In genomic region chr12:79750253-79751125, GRCm38 (mm10) we compare ENCODE assay signal across 8 mouse cellular contexts.
DNase-seq lines count a peak whose midpoint lies in the region; TF ChIP-seq lines count a peak whose summit lies in the region.

No protein-coding gene starts in this region.

- TF ChIP-seq POLR2A in cortical plate, adult 2 months (IDR thresholded peaks at IDR 0.05; ENCODE audit: extremely low read depth, insufficient read depth, low read length): no peak
- no peak for TF ChIP-seq POLR2A in thymus, adult 2 months (IDR thresholded peaks at IDR 0.05; ENCODE audit: control insufficient read depth, extremely low read depth, insufficient read depth, low read length, poor library complexity)

- no peak for TF ChIP-seq CTCF in cortical plate, adult 2 months (IDR thresholded peaks at IDR 0.05; ENCODE audit: extremely low read depth, insufficient read depth, low read length)
- no peak for TF ChIP-seq CTCF in thymus, adult 2 months (IDR thresholded peaks at IDR 0.05; ENCODE audit: borderline replicate concordance, control insufficient read depth, extremely low read depth, insufficient read depth, low read length, poor library complexity)

- no peak overlapping the region for H3K4me3 ChIP-seq in cortical plate, adult 2 months (ENCODE audit: insufficient read depth, low read length)
- H3K4me3 ChIP-seq in heart, embryonic 10.5 days: no peak overlapping the region
- H3K4me3 ChIP-seq in limb, embryonic 10.5 days: peak overlapping the region; percentile 11; the same call in 1 of the 2 replicates
- no peak overlapping the region for H3K4me3 ChIP-seq in midbrain, embryonic 10.5 days
- H3K4me3 ChIP-seq in thymus, adult 2 months (ENCODE audit: control insufficient read depth, insufficient read depth, low read length): no peak overlapping the region

- H3K4me1 ChIP-seq in cortical plate, adult 2 months (ENCODE audit: control insufficient read depth, insufficient read depth, low read length): no peaks in the 10 kb centered on the region
- H3K4me1 ChIP-seq in heart, embryonic 10.5 days: peaks cover 64% of the 10 kb centered on the region
- peaks cover 93% of the 10 kb centered on the region for H3K4me1 ChIP-seq in limb, embryonic 10.5 days
- H3K4me1 ChIP-seq in midbrain, embryonic 10.5 days: peaks cover 84% of the 10 kb centered on the region
- peaks cover 15% of the 10 kb centered on the region for H3K4me1 ChIP-seq in thymus, adult 2 months (replicated peaks; ENCODE audit: control insufficient read depth, insufficient read depth, low read length)

- H3K27ac ChIP-seq in cortical plate, adult 2 months (ENCODE audit: insufficient read depth, low read length): peak overlapping the region; percentile 43; the same call in 1 of the 2 replicates
- peak overlapping the region; percentile 69 for H3K27ac ChIP-seq in heart, embryonic 10.5 days
- H3K27ac ChIP-seq in limb, embryonic 10.5 days: peak overlapping the region; percentile 83
- H3K27ac ChIP-seq in midbrain, embryonic 10.5 days (replicated peaks): peak overlapping the region; percentile 88
- no peak overlapping the region for H3K27ac ChIP-seq in thymus, adult 2 months (ENCODE audit: control insufficient read depth, insufficient read depth, low read length)

- WGBS in heart, embryonic 10.5 days: 30% methylated on average over 10 of the region's 10 CpGs
- WGBS in limb, embryonic 10.5 days: 20% methylated on average over 10 of the region's 10 CpGs
- 17% methylated on average over 10 of the region's 10 CpGs for WGBS in midbrain, embryonic 10.5 days
- 88% methylated on average over 10 of the region's 10 CpGs for WGBS in thymus, adult 2 months

- DNase-seq in adrenal gland, postnatal 14 days: peak; percentile 46
- DNase-seq in adrenal gland, postnatal 4 days (ENCODE audit: low spot score in 2 of 2): no peak
- peak; percentile 84 for DNase-seq in heart, embryonic 10.5 days (ENCODE audit: low spot score)
- DNase-seq in limb, embryonic 10.5 days (ENCODE audit: low spot score): peak; percentile 53
- DNase-seq in midbrain, embryonic 10.5 days (ENCODE audit: low spot score): no peak
- no peak for DNase-seq in cerebellum, postnatal 25 days
- DNase-seq in thymus, adult 2 months: no peak

- H3K27me3 ChIP-seq in heart, embryonic 10.5 days (ENCODE audit: insufficient read depth, poor library complexity, severe bottlenecking): no peaks in the 10 kb centered on the region
- no peaks in the 10 kb centered on the region for H3K27me3 ChIP-seq in limb, embryonic 10.5 days (ENCODE audit: low read depth, poor library complexity, severe bottlenecking)
- H3K27me3 ChIP-seq in midbrain, embryonic 10.5 days (ENCODE audit: low read depth, poor library complexity, severe bottlenecking): peaks cover 7% of the 10 kb centered on the region; the same call in 1 of the 2 replicates
- no peaks in the 10 kb centered on the region for H3K27me3 ChIP-seq in thymus, adult 2 months (ENCODE audit: control insufficient read depth, insufficient read depth, low read length)

- no peaks in the 10 kb centered on the region for H3K36me3 ChIP-seq in heart, embryonic 10.5 days
- no peaks in the 10 kb centered on the region for H3K36me3 ChIP-seq in limb, embryonic 10.5 days
- no peaks in the 10 kb centered on the region for H3K36me3 ChIP-seq in midbrain, embryonic 10.5 days
- no peaks in the 10 kb centered on the region for H3K36me3 ChIP-seq in thymus, adult 2 months (ENCODE audit: control insufficient read depth, insufficient read depth, low read length)

- no peaks in the 10 kb centered on the region for H3K9me3 ChIP-seq in heart, embryonic 10.5 days
- no peaks in the 10 kb centered on the region for H3K9me3 ChIP-seq in limb, embryonic 10.5 days (replicated peaks)
- H3K9me3 ChIP-seq in midbrain, embryonic 10.5 days (replicated peaks): no peaks in the 10 kb centered on the region

Comparison
In these comparisons a context has a peak if more than half of its experiments do, and no peak if none do; other contexts are left out.
1. DNase-seq: peak in adrenal gland, postnatal 14 days (single experiment), heart, embryonic 10.5 days (single experiment) and limb, embryonic 10.5 days (single experiment); none in adrenal gland, postnatal 4 days (0 of 2), midbrain, embryonic 10.5 days (single experiment), cerebellum, postnatal 25 days (0 of 2) and thymus, adult 2 months (single experiment).